Mouse (Mus musculus): Measurements from ENCODE around the gene Tmco3.

DNA sequence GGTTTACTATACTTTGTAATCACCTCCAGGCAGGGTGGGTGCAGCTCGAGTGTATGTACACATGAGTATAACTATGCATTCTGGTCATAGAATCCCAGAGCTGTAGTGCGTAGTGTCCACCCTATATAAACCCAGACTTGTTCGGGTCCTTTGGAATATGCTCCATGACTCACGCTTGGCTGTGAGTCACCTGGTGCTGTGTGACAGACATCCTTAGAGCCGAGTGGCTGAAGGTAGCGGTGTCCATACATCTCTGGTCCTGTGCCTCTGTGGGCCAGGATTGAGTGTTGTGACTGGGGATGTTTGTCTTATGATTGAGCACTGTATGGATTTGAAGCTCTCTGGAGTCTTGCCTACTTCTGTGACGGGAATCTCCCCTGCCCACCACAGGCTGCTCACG is 64.6 kb downstream of the Tmco3 start:
- TF ChIP-seq CTCF (IDR thresholded peaks at IDR 0.05; ENCODE audit: low read depth) (no peak), EP300 (IDR thresholded peaks at IDR 0.05; ENCODE audit: low read depth) (no peak)

All from heart, postnatal 0 days (tissue).